Mouse (Mus musculus) ovary, adult 18-20 months (tissue): ENCODE results near the gene Tmem131l.
"Not testable (repeated sequence)": the region's sequence is repeated elsewhere in the genome, so short reads cannot be mapped to it uniquely, and the experiment has no call there.

ENCODE experiments used
- DNase-seq: peaks from one replicate; pipeline ENCODE4 v3.0.0; 2022; ENCODE audit warnings: low spot score, mixed read lengths

The Tmem131l gene

DNA sequence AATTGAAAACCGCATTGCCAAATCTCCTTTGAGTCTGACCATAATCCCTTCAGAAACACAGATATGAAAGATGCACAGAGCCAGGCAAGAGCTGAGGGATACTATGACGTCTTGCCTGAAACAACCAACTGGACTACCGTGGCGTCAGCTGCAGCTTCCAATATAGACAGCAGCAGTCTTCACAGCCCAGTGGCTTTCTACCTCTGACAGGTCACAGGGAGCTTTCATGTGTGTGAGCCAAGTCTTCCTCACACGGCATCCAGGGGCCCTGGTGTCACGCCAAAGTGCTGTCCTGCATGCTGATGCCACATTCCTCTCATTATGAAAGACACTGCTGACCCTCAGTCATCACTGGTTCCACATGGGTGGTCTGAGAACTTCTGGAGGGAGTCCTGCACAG lies 134.8 kb downstream of the Tmem131l start:
- DNase-seq: no peak

DNA sequence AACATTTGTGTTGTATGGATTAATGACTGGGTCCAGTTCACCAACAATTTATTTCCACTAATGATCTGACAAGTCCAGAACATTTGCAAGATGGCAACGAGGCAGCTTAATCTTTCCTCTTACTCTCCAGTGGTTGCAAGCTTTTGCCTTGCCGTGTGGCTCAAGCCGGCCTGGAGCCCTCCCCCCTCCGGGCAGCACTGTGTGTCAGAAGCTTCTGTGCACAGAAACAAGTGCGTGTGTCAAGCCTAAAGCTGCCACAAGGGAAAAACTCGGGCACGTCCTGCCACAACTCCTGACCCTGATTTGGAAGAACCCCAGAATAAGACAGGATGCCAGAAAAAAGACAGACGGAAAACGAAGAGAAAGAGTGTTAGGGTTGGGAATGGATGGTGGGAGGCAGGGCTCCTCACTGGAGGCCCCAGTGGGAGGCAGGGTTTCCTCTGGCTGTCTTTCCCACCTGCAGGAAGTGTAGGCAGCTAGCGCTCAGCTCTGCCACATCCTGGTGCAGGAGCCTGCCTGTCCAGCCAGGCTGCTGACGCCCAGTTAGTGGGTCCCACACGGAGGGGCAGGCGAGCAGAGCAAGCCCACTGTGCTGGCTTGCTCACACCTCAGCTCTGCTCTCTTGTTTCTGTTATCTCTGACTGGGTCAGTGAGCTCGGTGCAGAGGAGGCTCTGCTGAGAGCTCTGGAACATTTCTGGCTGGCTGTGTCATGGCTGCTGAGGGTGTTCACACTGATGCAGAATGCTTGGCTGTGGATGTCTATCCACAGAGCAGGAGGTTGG lies 135.6 kb downstream of the Tmem131l start:
- no peak for DNase-seq

DNA sequence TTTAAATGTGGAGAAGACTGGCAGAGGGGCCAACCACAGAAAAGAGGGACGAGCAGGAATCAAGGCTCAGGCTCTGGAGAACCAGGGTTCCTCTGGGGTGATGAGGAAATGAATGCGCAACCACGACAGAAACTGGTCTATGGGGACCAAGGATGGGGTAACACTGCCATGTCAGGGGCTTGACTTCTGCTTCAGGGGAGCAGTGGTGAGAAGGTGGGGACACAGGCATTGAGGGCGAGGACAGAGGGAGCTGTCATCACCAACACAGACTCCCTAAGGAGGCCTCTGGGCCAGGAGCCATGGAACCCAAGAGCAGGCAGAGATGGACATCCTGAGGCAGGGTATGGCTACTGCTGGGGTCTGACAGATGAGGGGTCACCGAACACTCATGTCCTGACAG lies 137.0 kb downstream of the Tmem131l start:
- no peak for DNase-seq

DNA sequence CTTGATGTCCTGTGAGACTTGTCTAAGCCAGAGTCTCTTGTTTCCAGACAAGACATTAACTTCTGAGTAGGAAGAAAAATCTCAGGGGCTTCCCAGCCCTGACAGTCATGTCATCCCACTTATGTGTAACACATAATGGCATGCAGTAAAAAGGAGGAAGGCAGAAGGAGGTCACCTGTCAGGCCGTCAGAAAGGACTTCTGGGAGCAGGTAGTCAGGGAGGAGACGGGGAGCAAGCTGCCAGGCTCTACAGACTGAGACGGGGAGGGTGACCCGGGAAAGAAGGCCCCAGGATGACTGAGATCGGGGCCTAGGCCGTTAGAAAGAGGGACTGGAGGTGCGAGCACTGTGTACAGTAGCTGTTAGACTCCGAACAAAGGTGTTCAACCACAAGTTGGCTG lies 137.5 kb downstream of the Tmem131l start:
- no peak for DNase-seq

DNA sequence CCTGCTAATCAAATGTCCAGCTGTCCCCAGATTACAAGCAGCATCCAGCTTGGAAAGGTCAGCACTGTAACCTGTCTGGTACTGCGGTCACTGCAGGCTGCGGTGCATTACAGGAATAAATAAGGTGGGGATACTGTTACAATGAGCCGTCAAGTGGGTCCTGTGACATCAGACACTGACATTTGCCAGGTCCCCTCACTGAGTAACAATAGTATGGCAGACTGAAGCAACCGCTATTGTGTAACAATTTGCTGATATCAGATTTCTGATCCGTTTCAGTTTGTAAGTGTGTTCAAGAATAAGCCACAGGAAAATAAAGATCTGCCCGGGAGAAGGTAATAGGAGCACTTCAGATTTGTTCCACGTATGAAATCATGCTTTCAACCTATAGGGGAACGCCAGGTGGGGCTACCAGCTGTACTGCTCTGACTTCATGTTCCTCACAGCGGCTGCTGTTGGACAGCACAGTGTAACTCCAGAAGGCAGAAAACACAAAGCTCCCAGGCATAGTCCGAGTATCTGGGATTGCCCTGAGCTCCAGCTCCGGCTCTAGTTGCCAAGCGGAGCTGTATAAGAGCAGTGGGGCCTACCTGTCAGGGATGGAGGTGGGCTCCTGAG lies 139.1 kb downstream of the Tmem131l start:
- no peak for DNase-seq

DNA sequence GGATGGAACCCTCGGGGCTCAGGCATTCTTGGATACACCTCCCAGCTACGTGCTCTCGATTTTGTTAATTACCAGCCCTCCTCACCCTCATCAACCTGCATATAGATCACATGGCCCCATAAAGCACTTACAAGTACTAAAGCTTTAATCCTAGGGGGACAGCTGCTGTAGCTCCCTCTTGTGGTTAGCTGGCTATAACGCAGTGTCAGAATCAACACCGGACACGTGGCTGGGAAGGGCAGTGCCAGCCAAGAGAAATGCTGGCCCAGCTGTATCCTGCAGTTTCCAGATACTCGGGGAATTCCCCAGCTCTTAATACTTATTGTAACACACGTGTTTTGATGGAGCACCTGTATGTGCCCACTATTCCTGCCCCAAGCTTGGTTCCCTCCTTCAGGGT lies 140.4 kb downstream of the Tmem131l start:
- DNase-seq: peak; percentile 30

DNA sequence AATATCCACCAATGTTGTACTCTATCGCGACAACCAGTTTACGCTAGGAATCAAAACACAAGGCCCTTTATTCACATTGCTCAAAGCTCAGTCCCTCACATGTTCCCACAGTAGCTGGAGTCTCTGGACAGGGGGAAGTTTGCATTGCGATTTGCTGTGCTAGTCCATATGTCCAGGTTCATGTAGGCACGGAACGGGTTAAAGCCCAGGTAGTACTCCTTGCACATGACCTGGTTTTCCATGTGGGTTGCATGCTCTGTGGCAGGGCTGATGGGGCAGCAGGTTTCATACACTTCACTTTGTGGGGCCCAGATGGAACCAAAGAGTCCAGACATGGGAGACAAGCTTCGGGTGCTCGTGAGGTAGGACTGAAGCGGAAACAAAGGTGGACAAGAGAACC lies 141.7 kb downstream of the Tmem131l start:
- no peak for DNase-seq

DNA sequence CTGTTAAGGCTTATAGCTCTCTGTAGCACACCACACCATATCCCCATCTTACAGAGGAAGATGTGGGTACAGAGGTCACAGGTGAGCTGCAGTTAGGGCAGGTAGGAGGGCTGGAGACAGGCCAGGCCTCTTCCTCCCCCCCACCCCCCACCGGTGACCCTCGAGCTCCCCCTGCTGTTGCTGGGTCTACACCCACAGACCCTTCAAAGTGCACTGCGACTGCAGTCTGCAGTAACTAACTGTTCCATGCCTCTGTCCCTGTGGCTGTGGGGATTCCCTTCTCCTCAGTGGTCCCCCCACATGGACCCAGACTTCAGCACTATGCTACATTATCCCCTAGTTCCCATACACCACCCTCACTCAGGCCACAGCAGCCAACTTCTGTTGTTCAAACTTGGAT lies 144.2 kb downstream of the Tmem131l start:
- no peak for DNase-seq

DNA sequence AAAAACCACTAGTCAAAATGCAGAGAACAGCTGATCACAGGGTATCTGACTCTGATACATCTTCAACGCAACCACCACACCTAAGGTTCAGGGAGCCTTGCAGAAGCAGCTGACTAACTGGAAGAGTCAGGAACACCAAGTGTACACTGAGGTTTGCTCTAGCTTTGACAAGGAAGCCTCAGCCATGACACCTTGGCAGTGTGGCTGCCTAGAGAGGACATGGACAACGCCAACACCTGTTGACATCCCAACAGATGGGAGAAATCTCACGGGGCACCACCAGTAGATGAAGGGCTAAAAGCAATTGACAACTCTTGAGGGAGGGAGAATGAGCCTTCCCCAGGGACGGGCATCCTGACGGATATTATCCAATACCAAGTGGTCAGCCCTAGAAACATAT lies 144.9 kb downstream of the Tmem131l start:
- DNase-seq: no peak

DNA sequence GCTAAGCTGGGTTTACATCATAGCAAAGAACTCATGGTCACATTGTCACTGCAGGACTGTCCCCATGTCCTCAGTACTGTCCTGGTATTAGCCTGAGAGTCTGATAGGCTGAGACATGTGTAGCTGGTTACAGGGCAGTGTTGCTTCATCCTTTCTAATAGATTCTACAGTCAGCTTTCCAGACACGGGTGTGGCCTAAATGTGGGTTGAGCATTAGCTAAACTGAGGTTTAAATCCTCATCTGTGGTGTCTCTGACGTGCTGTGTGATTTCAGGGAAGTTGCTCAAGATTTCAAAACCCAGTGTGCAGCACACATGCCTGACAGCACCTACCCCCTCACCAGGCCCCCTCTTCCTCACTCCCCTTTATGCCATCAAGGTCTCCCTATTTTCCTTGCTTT lies 154.8 kb downstream of the Tmem131l start:
- DNase-seq: no peak

DNA sequence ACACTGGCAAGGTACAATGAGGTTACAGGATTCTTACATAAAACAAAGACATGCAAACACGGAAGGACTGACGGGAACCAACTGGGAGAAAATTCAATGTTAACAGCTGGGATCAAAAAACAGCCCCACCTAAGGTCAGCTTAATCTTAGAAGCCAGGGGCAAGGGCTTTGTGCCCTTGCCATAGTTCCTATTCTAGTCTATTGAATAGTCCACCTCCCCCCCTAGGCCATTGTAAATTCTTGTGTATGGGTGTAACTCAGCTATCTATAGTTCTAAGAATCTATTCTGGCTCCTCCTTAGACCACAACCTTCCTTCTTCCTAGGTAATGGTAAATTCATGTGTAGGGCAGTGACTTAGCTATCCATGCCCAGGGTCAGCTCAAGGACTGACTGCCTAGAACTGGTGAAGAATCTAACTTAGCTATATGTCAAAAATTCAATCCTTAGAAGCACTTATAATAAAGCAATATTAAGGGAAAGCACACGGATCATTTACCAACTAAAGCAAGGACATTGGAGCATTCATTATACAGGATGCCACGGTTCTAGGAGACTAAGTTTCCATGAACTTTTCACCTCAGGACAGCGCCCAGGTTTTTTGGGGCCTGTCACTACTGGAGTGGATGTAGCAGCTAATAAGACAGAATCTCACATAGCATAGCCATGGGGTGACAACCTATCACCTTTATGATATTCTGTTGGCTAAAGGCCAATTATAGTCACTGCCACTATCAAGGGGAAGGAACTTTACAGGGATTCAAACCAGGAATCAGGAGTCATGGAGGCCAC lies 160.5 kb downstream of the Tmem131l start:
- not testable (repeated sequence) for DNase-seq

DNA sequence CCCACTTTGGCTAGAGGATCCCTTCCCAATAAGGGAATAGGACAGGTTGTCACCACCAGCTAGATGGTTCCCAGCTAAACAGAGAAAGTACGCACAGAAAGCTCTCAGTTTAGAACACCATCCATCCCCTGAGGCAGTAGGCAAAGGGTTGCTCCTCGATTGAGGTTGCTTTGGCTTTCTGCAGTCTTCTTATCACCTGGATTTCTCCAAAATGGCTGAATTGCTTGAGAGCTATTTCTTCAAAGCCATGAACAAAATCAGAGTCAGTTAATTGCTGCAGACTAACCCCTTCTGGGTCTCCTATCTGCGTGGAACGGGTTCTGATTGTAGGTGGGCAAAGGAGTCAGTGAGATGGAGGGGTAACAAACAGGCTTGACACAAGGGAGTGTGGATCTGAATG lies 161.2 kb downstream of the Tmem131l start:
- DNase-seq: no peak

DNA sequence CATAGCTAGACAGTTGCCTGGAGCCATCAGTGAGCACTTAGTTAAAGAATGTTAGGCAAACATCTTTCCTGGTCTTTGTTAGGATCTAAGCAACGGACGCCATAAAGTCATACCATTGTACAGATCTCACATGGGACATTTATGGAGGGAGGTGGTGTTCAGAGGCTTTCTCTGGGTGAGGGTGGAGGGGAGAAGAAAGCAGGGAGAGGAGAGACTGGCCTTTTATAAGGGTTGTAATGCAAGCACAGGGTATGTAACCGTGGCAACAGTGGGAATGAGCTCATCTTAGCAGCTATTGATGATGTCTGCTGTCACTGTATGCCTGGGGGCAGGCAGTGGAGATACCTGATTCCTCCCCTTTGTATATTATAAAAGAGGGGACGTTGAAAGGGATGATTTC lies 163.7 kb downstream of the Tmem131l start:
- DNase-seq: no peak

DNA sequence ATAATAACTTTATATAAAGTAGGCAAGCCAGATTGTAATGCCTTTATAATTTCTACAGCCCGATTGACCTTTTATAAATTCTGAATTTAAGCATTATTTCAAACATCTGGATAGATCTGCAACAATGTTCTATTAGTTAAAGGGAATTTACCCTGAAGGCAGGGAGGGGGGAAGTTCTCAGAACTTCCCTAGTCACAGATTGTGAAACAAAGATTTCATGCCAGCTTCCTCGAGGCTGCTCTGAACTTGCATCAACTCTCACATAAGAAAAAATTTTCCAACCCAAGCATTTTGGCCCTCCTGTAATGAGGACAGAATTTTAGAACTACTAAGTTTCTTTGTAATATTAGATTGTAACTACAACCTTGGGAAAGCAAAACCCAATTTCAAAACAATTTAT lies 164.9 kb downstream of the Tmem131l start:
- DNase-seq: not testable (repeated sequence)

DNA sequence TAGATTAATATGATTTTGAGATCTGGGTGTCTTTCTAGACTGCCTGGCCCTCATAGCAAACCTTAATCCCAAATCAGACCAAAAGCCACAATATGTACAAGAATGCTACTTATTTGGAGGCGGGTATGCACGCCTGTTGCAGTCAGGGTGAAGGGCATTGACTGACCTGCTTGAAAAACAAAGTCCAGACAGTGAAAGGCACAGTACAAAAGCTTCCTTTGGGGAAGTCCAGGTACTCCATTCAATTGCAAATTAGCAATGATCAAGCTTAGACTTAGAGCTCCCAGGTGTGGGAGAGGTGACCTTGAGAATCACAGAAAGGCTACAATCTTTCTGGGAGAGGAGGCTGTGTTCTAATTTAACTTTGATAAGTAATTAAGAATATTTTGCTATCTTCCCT lies 167.1 kb downstream of the Tmem131l start:
- DNase-seq: not testable (repeated sequence)

DNA sequence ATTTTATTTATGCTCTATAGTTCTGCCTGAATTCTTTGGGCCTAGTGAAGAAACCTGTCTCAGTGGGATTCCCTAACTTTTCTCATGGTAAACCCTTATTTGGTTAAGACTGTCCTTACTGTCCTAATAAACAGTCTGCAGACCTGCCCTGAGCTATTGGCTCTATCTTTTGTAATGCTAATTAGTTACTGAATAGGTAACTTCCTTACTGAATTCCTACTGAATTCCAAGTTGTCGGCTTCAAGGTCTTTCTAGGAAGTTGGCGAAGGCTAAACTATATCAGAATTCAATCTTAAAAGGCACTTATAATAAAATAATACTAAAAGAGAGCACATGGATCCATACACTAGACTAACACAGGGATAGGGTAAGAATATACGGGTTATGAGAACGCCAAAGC lies 168.0 kb downstream of the Tmem131l start:
- DNase-seq: not testable (repeated sequence)

DNA sequence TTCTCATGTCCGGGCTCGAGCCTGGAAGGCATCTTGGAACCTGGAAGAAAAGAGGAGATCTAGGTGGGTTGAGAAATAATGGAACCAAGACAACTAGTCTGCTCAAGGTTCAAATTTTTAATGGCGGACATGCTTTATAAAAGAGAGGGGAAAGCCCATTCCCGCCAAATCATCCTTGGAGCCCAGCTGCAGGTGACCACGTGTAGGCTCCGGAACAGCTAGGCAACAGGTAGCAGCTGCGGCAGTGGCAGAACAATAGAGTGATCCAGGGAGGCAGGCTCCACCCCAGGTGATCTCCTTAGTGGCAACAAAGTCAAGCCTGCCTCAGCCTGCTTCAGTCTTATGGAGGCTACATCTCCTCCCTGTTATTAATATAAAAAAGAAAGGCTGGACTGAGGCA lies 168.4 kb downstream of the Tmem131l start:
- not testable (repeated sequence) for DNase-seq

DNA sequence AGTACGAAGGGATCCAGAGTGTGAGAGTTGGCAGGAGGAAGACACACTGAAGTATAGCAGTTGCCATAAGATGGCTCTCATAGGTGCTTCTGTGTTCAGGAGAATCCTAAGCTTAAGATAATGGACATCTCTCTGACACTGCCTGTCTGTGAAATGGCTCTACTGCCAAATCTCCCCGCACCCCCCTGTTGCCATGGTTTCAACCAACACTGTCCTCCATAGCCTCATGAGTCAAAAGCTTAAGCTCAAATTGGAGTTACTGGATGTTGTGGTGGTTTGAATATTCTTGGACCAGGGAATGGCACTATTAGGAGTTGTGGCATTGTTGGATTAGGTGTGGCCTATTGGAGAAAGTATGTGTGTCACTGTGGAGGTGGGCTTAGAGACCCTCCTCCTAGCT lies 170.2 kb downstream of the Tmem131l start:
- DNase-seq: no peak

DNA sequence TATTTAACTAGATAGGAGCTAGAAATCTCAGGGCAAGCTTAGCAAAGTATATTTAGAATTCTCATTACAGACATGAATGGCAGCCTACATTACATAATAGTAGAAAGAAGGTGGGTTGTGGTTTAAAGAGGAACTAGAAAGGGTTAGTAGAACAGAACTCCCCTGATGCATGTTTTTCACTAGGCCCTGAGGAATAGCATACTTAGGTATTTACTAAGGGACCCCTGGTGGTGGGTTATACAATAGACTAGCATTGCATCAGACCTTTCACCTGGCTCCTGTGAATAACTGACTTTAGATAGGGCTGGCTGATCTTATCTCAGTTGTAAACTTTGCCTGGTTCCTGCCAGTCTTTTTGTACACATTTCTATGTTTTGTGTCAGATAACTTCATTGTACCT lies 172.9 kb downstream of the Tmem131l start:
- DNase-seq: not testable (repeated sequence)

DNA sequence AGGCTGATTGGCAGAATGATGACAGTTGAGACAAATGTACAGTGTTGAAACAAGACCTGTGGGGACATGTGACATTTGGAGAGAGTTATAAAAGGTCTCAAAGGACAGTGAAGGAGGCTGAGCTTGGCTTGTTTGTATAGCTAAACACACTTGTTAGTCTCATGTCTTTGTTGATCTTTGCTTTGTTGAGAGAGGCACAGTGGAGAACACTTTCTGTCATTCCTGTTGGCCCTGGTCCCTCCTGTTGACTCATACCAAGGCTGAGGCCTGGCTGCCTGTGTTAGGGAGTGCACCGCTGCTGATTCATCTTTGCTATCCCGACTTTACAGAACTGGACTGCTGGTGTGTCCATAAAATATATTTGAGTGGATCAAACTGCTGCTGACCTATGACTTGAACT lies 174.8 kb downstream of the Tmem131l start:
- DNase-seq: peak; percentile 16

DNA sequence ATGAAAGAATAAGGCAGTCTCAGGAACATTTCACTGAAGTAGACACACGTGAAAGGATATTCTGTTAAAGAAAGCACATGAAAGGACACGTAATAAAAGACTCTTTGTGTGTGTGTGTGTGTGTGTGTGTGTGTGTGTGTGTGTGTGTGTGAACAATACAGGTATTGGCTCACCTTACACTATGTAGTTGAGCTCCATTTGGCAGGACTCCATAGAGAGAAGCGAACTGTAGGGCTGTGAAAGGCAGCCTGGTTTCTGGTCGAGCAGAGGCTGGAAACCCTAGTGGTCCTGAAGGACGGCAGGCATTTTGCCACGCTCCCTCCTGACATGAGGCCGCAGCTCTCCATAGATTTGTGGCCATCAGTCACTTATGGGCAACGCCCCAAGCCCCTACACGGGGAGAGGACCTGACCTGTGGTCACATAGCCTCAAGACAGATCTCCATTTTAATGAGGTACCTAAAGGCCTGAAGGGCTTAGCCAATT lies 175.9 kb downstream of the Tmem131l start:
- no peak for DNase-seq

DNA sequence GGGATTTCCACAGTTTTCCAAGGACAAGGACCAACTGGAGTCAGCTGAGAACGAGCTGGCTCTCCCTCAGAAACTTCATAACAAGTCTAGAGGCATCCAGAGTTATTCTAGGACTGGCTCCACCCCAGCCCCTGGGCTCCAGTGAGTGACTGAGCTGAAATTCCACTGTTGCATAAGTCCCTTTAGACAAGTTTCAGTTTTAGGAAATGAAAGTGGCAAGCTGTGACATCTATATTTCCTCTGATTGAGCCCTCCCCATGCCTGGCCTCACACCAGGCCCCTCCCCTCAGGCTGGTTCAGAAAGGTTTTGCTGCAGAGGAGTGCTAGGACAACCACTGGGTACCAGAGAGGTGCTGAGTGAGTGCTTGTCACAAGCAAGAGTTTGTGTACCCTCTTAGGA lies 177.0 kb downstream of the Tmem131l start:
- peak; percentile 69 for DNase-seq

DNA sequence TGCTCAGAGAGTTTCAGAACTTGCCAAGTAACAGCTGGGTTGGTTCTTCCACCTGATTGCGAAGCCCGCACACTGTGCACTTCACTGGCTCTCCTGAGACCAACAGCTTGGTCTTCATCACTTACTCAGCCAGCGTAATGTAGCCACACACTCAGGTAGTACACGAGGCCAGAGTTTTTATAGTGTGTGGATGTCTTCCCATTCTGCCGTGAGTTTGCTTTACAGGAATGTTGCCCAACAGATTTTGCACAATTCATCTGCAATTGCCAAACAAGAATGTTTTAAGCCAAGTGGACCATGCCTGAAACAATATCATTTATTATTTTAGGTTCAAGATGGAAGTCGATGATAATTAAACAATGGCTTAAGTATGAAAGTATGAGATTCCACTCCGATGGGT lies 180.4 kb downstream of the Tmem131l start:
- DNase-seq: no peak
